In genomic region chr8:46285980-46286379, GRCm38 (mm10) we compare ENCODE assay signal across 28 mouse cellular contexts. TPM values are rescaled to one million over a fixed set of nuclear protein-coding genes. Genes with fewer than 3 reads are reported as not detected.
A peak's percentile ranks its signal among the peaks of the same experiment; 100 is the strongest.
DNase-seq lines count a peak whose midpoint lies in the region; ATAC-seq lines count a peak whose summit lies in the region.
"Had no signal": no experiment of that assay in that cellular context is flagged by ENCODE, and none has a peak within 500 bp of the region (broad histone marks: within the 10 kb centered on the region; RNA-seq: fewer than 3 reads in every experiment).

No protein-coding gene starts in this region.

- intact Hi-C loops in heart, postnatal 25 days (cut with DNase I): no loop called here
- intact Hi-C loops in gastrocnemius, postnatal 14 days (cut with DNase I; ENCODE audit: low total_unique reads): no loop called here
- intact Hi-C loops in heart, postnatal 10 days (cut with DNase I): no loop called here

- H3K9me3 ChIP-seq in heart, embryonic 12.5 days (replicated peaks): no peaks in the 10 kb centered on the region
- H3K9me3 ChIP-seq: embryonic facial prominence, embryonic 10.5 days; hindbrain, embryonic 10.5 days; intestine, embryonic 15.5 days had no signal

- 52% methylated on average over 4 of the region's 4 CpGs for WGBS in heart, embryonic 12.5 days

- H3K4me2 ChIP-seq in heart, embryonic 12.5 days: no peak overlapping the region; the same call in 1 of the 2 replicates
- H3K4me2 ChIP-seq: intestine, embryonic 15.5 days; midbrain, embryonic 12.5 days had no signal

- no peak overlapping the region for H3K4me3 ChIP-seq in heart, embryonic 12.5 days
- H3K4me3 ChIP-seq: embryonic facial prominence, embryonic 10.5 days; hindbrain, embryonic 10.5 days; intestine, embryonic 15.5 days; layer of hippocampus, adult 2 months; midbrain, embryonic 12.5 days had no signal

- peak overlapping the region; percentile 43; the same call in 1 of the 2 replicates for H3K27ac ChIP-seq in heart, embryonic 12.5 days (ENCODE audit: poor library complexity, severe bottlenecking)
- H3K27ac ChIP-seq: embryonic facial prominence, embryonic 10.5 days; hindbrain, embryonic 10.5 days; intestine, embryonic 15.5 days; layer of hippocampus, adult 2 months; midbrain, embryonic 12.5 days; stomach, postnatal 0 days had no signal

- H3K9ac ChIP-seq in heart, embryonic 12.5 days: no peak overlapping the region
- H3K9ac ChIP-seq: intestine, embryonic 15.5 days; midbrain, embryonic 12.5 days had no signal

- H3K27me3 ChIP-seq in heart, embryonic 12.5 days (replicated peaks): peaks cover 30% of the 10 kb centered on the region

- H3K4me1 ChIP-seq in heart, embryonic 12.5 days (replicated peaks): peaks cover 7% of the 10 kb centered on the region
- H3K4me1 ChIP-seq: intestine, embryonic 15.5 days had no signal

- H3K36me3 ChIP-seq in heart, embryonic 12.5 days: no peaks in the 10 kb centered on the region
- H3K36me3 ChIP-seq: embryonic facial prominence, embryonic 10.5 days; hindbrain, embryonic 10.5 days; intestine, embryonic 15.5 days; midbrain, embryonic 12.5 days had no signal

- 0 out of 2 replicates have a peak, but pooled peaks have one; percentile 45 for ATAC-seq in heart, embryonic 12.5 days (ENCODE audit: insufficient number of reproducible peaks, low FRiP score)
- ATAC-seq: forebrain, embryonic 16.5 days; hindbrain, embryonic 16.5 days; intestine, embryonic 15.5 days had no signal

- peak; percentile 34 to 57 for DNase-seq in heart, adult 18-20 months
- DNase-seq in heart, postnatal 25 days (ENCODE audit: low spot score): no peak
- DNase-seq in gastrocnemius, postnatal 14 days: peak; percentile 35
- peak; percentile 34 to 38 for DNase-seq in heart, postnatal 10 days
- no peak for DNase-seq in thymus, postnatal 4 days
- no peak for DNase-seq in lung, postnatal 14 days
- DNase-seq: adrenal gland, postnatal 25 days; cerebellum, adult 9-10 months; kidney, postnatal 14 days; lung, adult 18-20 months; lung, postnatal 10 days; thymus, adult 2 months had no signal

RNA-seq across cellular contexts. Expression of gene Helt, which starts 8.5 kb away (rescaled TPM):
- 1 to 10 TPM; 1.5 to 3.4 TPM for total RNA-seq in heart, adult 18-20 months (2021)
- total RNA-seq in heart, postnatal 25 days (2021): 1 to 10 TPM; 1.6 to 2.2 TPM
- under 1 TPM; 0.72 to 0.93 TPM for total RNA-seq in gastrocnemius, postnatal 14 days (2021)
- polyA plus RNA-seq in heart, embryonic 12.5 days (2016; fragmentation: Nextera tagmentation; extraction: Ambion mirVana): not detected in 2 replicates
- not detected for total RNA-seq in heart, postnatal 10 days (2021)
- total RNA-seq: adrenal gland, postnatal 25 days; common myeloid progenitor, adult 5-6 weeks; ES-E14; layer of hippocampus, adult 2 months; layer of hippocampus, postnatal 25 days; liver, adult 2 months; megakaryocyte progenitor cell, adult 5-6 weeks; neutrophil, adult 5-6 weeks had no signal
- polyA plus RNA-seq: hindbrain, embryonic 16.5 days; intestine, embryonic 15.5 days; limb, embryonic 11.5 days; liver, adult 2 months; stomach, postnatal 0 days; thymus, adult 2 months had no signal

Comparison
In these comparisons a context has a peak if more than half of its experiments do, and no peak if none do; other contexts are left out.
1. DNase-seq: peak in heart, adult 18-20 months (2 of 2), gastrocnemius, postnatal 14 days (single experiment) and heart, postnatal 10 days (2 of 2); none in heart, postnatal 25 days (single experiment), thymus, postnatal 4 days (single experiment) and lung, postnatal 14 days (single experiment).